Mouse (Mus musculus): Measurements from ENCODE around the gene Apol6.

Apol6 gene

DNA sequence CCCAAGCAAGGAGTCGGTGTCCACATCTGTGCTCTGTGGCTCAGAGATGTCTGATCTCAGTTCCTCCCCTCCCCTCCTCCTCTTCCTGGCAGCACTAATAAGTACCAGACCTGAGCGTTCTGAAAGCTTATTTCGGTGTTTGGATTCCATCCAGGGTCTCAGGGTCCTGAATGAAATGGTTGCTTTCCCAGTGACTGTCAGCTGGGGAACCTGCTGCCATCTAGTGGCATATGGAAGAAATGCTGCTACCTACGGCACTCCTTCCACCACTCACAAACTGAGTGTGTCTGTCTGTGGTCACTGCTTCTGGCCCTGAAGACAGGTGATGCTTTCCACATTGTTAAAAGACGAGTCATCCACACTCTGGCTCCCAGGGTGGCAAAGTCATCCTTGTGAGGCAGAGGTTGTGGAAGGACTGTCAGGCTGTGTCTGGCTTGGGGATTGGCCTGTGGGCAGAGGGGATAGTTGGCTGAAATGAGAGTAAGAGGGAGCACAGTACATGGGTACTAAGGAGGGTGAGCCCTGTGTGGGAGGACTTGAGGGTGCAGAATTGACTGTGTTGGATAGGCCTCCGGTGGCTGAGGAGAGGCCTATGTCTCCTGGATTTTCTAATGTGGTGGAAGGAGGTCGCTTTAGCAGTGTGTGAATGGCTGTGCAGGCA lies 15.1 kb upstream of the Apol6 start:
- peak; percentile 82 for DNase-seq (ENCODE audit: low read depth, low spot score)

DNA sequence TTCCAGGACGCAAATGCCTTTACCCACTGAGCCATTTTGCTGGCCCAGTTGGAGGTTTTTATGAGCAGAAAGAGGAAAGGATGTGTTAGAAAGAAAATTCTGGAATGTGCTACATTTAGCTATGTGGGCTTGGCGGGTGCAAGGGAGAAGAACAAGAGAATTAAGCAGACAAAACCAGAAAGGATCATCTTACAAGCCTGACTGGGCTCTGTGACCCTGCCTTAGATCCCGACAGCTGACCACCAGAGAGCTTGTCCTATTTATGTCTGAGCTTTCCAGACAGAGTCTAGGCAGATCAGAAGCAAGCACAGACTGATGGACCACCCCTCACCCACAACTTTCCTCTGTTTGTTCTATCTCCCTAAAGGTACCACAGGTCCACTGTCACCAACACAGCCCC lies 13.3 kb upstream of the Apol6 start:
- no peak for DNase-seq (ENCODE audit: low read depth, low spot score)

DNA sequence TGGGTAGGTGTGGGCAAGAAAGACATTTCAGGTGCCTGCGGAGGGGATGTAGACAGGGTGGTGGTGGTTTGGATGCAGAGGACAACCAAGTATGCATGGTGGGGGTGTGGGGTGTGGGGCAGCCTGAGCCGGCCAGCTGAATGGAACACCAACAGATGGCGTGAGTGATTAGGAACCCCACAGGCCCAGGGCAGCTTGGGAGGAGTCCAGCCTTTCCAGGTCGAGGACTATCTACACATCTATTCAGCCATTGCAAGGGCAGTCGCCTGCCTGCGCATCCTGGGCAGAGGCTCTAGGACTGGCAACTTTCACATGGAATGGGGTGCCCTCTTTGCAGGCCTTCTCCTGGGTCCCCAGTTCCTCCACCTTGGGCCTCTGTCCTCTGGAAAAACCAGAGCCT lies 10.0 kb upstream of the Apol6 start:
- no peak for DNase-seq (ENCODE audit: low read depth, low spot score)

DNA sequence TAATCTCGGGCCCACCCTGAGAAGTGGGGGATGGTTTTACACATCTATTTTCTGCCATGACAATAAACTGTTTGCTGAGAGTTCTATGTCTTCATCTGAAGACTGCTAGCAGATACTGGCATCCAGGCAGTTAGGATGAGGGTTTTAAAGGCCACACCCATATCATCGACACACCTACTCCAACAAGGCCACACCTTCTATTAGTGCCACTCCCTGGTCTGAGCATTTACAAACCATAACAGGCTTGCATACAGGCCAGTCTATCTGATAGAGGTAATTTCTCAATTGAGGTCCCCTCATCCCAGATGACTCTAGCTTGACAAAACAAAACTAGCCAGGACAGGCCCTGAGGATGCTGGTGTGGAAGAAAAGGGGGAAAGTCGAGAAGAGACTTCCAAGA lies 8.9 kb upstream of the Apol6 start:
- DNase-seq (ENCODE audit: low read depth, low spot score), result no peak

GRCm38 (mm10) chr15:77036320-77036988 lies 8.1 kb upstream of the Apol6 start:
- DNase-seq (ENCODE audit: low read depth, low spot score), result peak; percentile 55

GRCm38 (mm10) chr15:77036989-77037277 lies 7.6 kb upstream of the Apol6 start:
- no peak for DNase-seq (ENCODE audit: low read depth, low spot score)

DNA sequence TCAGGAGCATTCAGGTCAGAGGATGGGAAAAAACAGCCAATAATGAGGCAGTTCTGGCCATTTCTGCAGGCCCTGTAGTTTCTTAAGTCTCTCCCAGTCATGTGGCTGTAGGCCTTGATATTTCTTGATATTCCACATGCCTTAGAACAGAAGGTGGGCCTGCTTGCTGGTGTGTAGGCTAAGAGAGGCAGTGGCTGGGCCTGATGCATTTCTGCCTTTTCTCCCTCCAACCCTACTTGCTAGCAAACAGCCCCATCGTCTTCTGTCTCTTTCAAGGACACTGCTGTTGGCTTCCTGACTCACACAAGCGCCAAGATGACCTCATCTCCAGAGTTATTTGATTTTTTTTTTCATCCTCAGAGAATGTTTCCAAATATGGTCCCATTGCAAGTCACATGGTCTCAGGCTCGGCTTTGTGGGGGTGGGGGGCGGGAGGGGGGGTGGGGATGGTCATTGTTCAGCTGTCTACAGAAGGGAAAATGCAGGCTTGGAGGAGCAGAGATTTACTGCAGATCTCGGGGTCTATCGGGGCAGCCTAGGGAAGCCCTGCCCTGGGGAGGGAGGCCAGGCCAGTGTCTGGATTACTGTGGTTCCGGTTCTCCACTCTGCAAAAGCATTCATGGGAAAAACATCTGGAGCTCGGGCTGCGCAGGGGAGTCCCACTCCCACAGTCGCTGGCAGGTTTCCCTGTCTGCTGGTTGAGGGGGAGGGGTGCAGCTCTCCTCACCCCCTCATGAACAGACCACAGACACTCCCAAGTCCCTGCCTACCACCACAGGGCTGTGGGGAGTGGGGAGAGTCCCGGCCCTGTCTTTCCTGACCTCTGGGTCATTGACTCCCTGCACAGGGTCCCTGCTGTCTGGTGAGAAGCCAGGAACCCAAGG lies 7.0 kb upstream of the Apol6 start:
- peak; percentile 88 for DNase-seq (ENCODE audit: low read depth, low spot score)

- DNase-seq (ENCODE audit: low read depth, low spot score), result peak; percentile 81
These were observed 5.3 kb upstream of the Apol6 start for GRCm38 (mm10) chr15:77039211-77039700.

DNA sequence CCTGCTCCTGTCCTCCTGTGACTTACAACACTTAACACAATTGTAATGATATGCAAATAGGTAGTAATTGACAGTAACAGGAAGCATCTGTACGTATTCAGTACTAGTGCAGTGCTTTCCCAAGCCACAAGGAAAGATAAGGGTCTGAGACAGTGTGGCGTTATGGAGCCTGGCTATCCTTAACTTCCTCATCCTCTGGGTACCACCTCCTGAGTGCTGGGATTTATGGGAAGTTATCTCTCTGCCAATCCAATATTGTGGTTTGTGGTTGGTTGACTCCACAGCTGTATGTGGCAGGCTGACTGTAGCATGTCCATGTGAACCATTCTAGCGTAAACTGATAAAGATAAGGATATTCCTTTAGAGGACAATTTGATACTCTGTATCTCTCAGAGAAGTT lies 3.7 kb upstream of the Apol6 start:
- DNase-seq (ENCODE audit: low read depth, low spot score), result no peak

DNA sequence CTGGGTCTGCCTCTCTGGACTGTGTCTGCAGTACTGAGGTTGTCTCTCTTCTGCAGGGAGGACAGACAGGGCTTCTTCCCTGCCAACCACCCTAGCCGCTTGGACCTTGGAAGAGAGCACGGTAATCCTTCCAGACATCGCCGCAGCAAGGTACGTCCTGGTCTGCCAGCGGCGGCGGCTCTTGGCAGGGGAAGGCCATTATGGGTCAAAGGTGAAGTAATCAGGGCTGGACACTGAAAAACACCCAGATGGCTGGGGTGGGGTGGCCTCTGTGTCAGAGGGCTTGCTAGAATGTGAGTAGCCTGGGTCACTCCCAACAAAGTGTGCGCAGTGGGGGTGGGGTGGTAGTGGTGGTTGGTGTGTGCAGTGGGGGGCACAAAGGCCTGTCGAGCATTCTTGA lies 1.1 kb downstream of the Apol6 start:
- no peak for DNase-seq (ENCODE audit: low read depth, low spot score)

DNA sequence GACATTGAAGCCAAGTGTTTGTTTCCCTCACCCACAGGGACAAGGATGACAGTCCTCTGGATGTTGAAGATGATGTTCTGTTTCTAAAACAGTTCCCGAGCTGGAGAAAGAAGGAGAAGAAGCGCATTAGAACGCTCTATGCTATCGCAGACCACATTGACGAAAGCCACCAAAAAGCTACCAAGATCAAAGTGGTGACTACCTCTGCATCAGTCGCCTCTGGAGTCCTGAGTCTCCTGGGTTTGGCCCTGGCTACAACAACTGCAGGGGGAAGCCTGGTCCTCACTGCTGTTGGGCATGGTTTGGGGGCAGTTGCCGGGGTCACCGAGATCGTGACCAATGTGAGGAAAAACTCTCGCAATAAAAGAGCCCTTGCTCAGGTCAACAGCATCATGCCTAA lies 6.0 kb downstream of the Apol6 start, which contains the start of gene Mb:
Mb (minus strand) TSS at position 101 of the 400 bp plus-strand sequence.
- no peak for DNase-seq (ENCODE audit: low read depth, low spot score)

- peak; percentile 82 for DNase-seq (ENCODE audit: low read depth, low spot score)
These were observed 7.6 kb downstream of the Apol6 start for GRCm38 (mm10) chr15:77052176-77052575.

- no peak for DNase-seq (ENCODE audit: low read depth, low spot score)
These were observed 8.5 kb downstream of the Apol6 start for GRCm38 (mm10) chr15:77053021-77053420.

GRCm38 (mm10) chr15:77054611-77055175 lies 10.2 kb downstream of the Apol6 start:
- no peak for DNase-seq (ENCODE audit: low read depth, low spot score)

- peak; percentile 96 for DNase-seq (ENCODE audit: low read depth, low spot score)
These were observed 11.7 kb downstream of the Apol6 start for GRCm38 (mm10) chr15:77056001-77056790.

DNA sequence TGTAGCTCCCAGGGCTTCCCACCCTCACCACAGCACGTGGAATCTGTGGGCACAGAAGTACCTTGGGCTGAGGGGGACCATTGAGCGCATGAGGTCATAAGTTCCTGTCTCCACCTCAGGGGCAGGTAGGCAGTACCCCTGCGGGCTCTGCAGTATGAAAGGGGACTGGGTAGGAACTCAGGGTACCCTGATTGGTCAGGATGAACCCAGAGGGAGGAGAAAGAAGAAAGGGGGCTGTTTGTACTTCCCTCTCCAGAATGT lies 12.2 kb downstream of the Apol6 start:
- DNase-seq (ENCODE audit: low read depth, low spot score), result peak; percentile 77

GRCm38 (mm10) chr15:77058566-77058965 lies 14.0 kb downstream of the Apol6 start:
- DNase-seq (ENCODE audit: low read depth, low spot score), result peak; percentile 99

DNA sequence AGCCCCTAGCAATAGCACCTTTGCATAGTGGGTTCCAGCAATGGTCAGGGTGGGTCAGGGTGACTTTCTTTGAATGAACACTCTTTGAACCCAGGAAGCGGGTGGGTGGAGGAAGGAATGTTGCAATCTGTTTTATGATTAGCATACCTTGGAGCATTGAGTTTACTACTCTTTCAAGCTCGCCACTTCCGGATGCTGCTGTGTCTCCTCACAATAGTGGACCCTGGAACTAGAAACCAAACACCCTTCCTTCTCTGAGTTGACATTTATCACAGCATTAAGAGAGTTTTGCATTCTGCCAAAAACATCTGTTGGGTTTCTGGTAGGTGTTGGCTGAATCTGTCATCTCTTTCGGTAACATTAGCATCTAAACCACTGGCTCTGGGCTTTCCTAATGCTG lies 14.9 kb downstream of the Apol6 start:
- DNase-seq (ENCODE audit: low read depth, low spot score), result peak; percentile 93

DNA sequence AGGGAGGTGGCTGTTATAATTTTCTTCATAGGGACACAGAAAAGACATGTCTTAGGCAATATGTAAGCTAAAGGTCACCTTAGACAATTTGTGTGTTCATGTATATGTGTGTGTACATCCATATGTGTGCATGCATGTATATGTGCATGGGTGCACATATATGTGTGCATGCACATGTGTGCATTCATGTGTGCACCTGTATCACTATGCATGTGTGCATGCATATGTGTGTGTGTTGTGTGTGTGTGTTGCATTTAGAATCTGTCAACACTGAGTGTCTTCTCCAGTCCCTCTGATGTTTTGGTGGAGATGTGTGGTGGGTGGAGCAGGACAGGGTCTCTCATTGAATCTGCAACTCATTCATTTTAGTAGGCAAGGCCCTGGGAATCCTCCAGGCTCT lies 18.2 kb downstream of the Apol6 start:
- DNase-seq (ENCODE audit: low read depth, low spot score), result no peak

DNA sequence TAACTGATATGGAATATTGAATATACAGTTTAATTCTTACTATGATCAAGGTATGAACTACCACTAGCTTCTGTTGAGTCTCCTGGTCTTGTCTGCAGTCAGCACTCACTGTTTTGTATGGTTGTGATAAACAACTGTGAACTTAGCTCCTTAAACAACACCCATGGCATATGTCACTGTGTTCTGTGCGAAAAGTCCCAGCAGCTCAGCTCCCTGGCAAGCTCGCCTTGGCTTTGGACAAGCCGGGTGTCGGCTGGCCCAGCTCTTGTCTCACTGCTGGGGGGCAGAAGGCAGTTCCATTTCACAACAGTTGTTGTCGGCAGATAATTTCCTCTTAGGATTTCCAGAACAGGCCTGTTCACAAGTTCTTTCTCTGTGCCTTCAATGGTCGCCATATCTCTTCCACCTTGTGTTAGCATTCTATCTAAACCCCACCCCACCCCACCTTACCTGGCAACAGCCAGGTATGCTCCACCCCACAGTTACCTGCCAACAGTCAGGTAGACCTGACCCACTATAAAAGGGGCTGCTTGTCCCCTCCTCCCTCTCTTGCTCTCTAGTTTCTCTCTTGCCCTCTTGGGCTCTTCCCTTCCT lies 20.8 kb downstream of the Apol6 start:
- DNase-seq (ENCODE audit: low read depth, low spot score), result no peak

DNA sequence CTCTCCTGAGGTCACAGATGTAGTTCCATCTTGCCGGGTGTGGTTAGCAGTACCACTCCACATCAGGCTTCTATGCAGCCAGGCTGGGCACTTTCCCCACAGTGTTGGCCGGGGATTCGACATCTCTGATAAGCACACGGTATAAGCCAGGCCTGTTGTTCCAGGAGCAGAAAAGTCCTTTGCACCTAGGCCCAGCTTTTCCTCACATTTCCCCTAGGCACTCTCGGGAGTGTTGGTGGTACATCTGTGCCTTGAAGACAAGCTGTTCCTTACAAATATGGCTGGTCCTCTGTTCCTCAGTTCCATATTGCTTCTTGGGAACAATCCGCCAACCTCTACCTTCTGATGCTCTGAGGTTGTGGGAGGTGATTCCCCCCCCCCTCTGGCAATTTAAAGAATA lies 21.7 kb downstream of the Apol6 start:
- no peak for DNase-seq (ENCODE audit: low read depth, low spot score)

Data from R1 (cell line).